Mouse (Mus musculus) embryonic facial prominence, embryonic 14.5 days (tissue): ENCODE results near the gene Hoxd13. TPM values are rescaled to one million over a fixed set of nuclear protein-coding genes. Genes with fewer than 3 reads are reported as not detected.

Experiments used
- ATAC-seq: fragments of 200-750 bp; cut with Nextera tagmentation; 2 replicates; pipeline ENCODE4 v1.8.0; 2017; ENCODE audit warnings: low read depth, moderate number of reproducible peaks, moderate TSS enrichment
- DNase-seq: peaks from one replicate; pipeline ENCODE4 v3.0.0-alpha.2; 2015; ENCODE audit warnings: low spot score
- H3K27ac ChIP-seq: fragments of 300-500 bp; sonication (generic); replicated peaks from 2 replicates; pipeline ENCODE4 v1.5.1; 2014; ENCODE audit warnings: low read depth, mild to moderate bottlenecking, low read length, moderate library complexity
- H3K27me3 ChIP-seq: fragments of 300-500 bp; sonication (generic); replicated peaks from 2 replicates; pipeline ENCODE4 v1.6.1; 2014; ENCODE audit warnings: low read length; ENCODE audit not compliant: control insufficient read depth, insufficient read depth
- H3K36me3 ChIP-seq: fragments of 300-500 bp; sonication (generic); 2 replicates; pipeline ENCODE4 v1.6.1; 2014; ENCODE audit warnings: low read length, mixed read lengths; ENCODE audit not compliant: control insufficient read depth, insufficient read depth
- H3K4me1 ChIP-seq: fragments of 300-500 bp; sonication (generic); 2 replicates; pipeline ENCODE4 v1.6.1; 2014; ENCODE audit warnings: antibody characterized with exemption, low read length; ENCODE audit not compliant: control insufficient read depth, insufficient read depth
- H3K4me2 ChIP-seq: fragments of 300-500 bp; sonication (generic); 2 replicates; pipeline ENCODE4 v1.6.1; 2014; ENCODE audit warnings: low read depth, mild to moderate bottlenecking, low read length, moderate library complexity, mixed read lengths
- H3K4me3 ChIP-seq: fragments of 300-500 bp; sonication (generic); 2 replicates; pipeline ENCODE4 v1.5.1; 2014; ENCODE audit warnings: low read depth, mild to moderate bottlenecking, low read length
- H3K9ac ChIP-seq: fragments of 300-500 bp; sonication (generic); 2 replicates; pipeline ENCODE4 v1.6.1; 2014; ENCODE audit warnings: low read depth, mild to moderate bottlenecking, low read length, moderate library complexity, mixed read lengths
- H3K9me3 ChIP-seq: fragments of 300-500 bp; sonication (generic); 2 replicates; pipeline ENCODE4 v1.6.1; 2016; ENCODE audit warnings: low read length; ENCODE audit not compliant: control insufficient read depth
- WGBS: fragments of 180-500 bp; shearing (Covaris S2); extraction: QIAGEN DNeasy Blood & Tissue Kit; methylation state at CpG from one replicate; pipeline ENCODE4 v1.1.7; 2014; 5-methylcytosine and 5-hydroxymethylcytosine counted together
- polyA plus RNA-seq: library from polyadenylated mRNA; unstranded; fragments of >200 nt; fragmentation: Nextera tagmentation; extraction: Ambion mirVana; gene quantifications from 2 replicates; pipeline ENCODE4 v1.2.1, GENCODE M21; 2014

The Hoxd13 gene
- polyA plus RNA-seq, 1 experiment from 2014 or later = not detected

GRCm38 (mm10) chr2:74703720-74704392 lies 35.7 kb downstream of the Hoxd13 start:
- ATAC-seq = no peak
- Histone ChIP-seq H3K27me3 (peaks cover 96% of the 10 kb centered on the region), H3K36me3 (no peaks in the 10 kb centered on the region), H3K27ac (no peak overlapping the region), H3K4me1 (peaks cover 12% of the 10 kb centered on the region; the same call in 1 of the 2 replicates), H3K9me3 (no peaks in the 10 kb centered on the region), H3K4me3 (0 out of 2 replicates have a peak overlapping the region, but pooled peaks have one; percentile 44), H3K4me2 (peak overlapping the region; percentile 4; the same call in 1 of the 2 replicates), H3K9ac (no peak overlapping the region)
- WGBS = 6% methylated on average over 25 of the region's 26 CpGs
- no peak for DNase-seq

DNA sequence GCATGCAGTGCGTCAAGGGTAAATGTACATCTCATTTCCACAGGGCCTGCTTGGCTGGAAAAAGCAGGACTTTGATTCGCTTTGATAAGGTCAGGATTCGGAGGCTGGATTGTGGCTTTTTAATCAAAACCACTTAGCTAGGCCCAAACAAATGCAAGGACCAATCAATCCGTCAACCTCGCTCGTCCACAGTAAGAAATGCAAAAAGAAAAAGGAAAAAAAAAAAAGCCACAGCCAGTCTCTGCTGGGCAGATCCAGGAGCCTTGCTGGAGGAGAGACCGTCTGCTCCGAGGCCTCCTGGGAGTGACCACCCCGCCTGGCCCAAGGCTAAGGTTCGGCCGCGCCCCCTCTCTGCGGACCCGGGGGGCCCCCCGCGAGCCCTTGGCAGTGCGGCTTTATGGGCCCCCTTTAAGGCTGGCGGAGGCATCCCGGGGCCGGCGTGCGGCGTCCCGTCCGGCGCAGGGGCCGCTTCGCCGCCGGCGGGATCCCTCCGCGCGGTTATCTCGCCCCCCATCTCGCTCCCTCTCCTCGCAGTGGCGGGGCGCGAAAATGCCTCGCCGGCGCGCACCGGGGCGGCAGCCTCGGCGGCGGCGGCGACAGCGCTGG lies 36.4 kb downstream of the Hoxd13 start, which contains the start of gene Hoxd8:
TSS of gene Hoxd8 (plus strand) at position 223 of the 606 bp plus-strand sequence.
- H3K9ac ChIP-seq = peak within 1 kb of the TSS; percentile 58
- H3K4me1 ChIP-seq = peaks cover 12% of the 10 kb centered on the region; the same call in 1 of the 2 replicates
- no peaks in the 10 kb centered on the region for H3K36me3 ChIP-seq
- DNase-seq (peak; percentile 55), ATAC-seq (no peak)
- no peaks in the 10 kb centered on the region for H3K9me3 ChIP-seq
- peak within 1 kb of the TSS; percentile 72 for H3K4me2 ChIP-seq
- peak within 1 kb of the TSS; percentile 44 for H3K4me3 ChIP-seq
- WGBS = 4% methylated on average over 9 of the region's 52 CpGs
- peaks cover 96% of the 10 kb centered on the region for H3K27me3 ChIP-seq
- 0 out of 2 replicates have a peak within 1 kb of the TSS, but pooled peaks have one; percentile 28 for H3K27ac ChIP-seq

DNA sequence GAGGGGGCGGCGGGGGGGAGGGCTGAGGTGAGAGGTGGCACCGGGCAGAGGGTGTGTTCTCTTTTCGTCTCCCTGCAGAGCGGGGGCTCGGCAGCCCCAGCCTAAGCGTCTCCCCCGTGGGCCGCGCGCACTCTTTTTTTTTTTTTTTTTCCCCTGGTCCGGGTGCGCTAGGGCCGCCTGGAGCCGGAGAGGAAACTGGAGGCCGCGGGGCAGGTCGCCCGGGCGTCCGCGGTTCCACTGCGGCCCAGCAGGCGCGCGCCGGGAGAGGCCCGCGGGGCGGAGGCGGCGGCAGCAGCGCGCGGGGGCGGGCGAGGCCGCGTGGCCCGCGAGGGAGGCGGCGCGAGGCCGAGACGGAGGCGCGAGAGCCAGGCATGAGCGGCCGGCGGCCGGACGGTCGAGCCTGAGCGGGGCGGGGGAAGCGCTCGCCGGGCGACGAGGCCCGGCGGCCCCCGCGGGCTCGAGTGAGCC lies 36.9 kb downstream of the Hoxd13 start:
- ATAC-seq = peak; percentile 22; the same call in 1 of the 2 replicates
- 0% methylated on average over 9 of the region's 66 CpGs for WGBS

GRCm38 (mm10) chr2:74705467-74706089 lies 37.5 kb downstream of the Hoxd13 start:
- H3K4me3 ChIP-seq = peak overlapping the region; percentile 44
- 0 out of 2 replicates have a peak, but pooled peaks have one; percentile 23 for ATAC-seq
- peak overlapping the region; percentile 58 for H3K9ac ChIP-seq
- no peaks in the 10 kb centered on the region for H3K36me3 ChIP-seq
- peaks cover 96% of the 10 kb centered on the region for H3K27me3 ChIP-seq
- under 1% methylated on average over 15 of the region's 85 CpGs for WGBS
- H3K9me3 ChIP-seq = no peaks in the 10 kb centered on the region
- peak overlapping the region; percentile 72 for H3K4me2 ChIP-seq
- peaks cover 12% of the 10 kb centered on the region; the same call in 1 of the 2 replicates for H3K4me1 ChIP-seq
- DNase-seq = no peak
- H3K27ac ChIP-seq = 0 out of 2 replicates have a peak overlapping the region, but pooled peaks have one; percentile 28

More for the DNA sequence above, 36.9 kb downstream of the Hoxd13 start:
- H3K4me2 ChIP-seq = peak overlapping the region; percentile 72
- H3K4me3 ChIP-seq = peak overlapping the region; percentile 44
- peak overlapping the region; percentile 58 for H3K9ac ChIP-seq
- peaks cover 12% of the 10 kb centered on the region; the same call in 1 of the 2 replicates for H3K4me1 ChIP-seq
- no peaks in the 10 kb centered on the region for H3K36me3 ChIP-seq
- H3K27me3 ChIP-seq = peaks cover 96% of the 10 kb centered on the region
- H3K9me3 ChIP-seq = no peaks in the 10 kb centered on the region
- DNase-seq = no peak
- H3K27ac ChIP-seq = 0 out of 2 replicates have a peak overlapping the region, but pooled peaks have one; percentile 28

- Histone ChIP-seq H3K9me3 (no peaks in the 10 kb centered on the region), H3K27me3 (peaks cover 96% of the 10 kb centered on the region), H3K4me2 (peak overlapping the region; percentile 11; the same call in 1 of the 2 replicates), H3K4me3 (peak overlapping the region; percentile 44), H3K9ac (no peak overlapping the region), H3K36me3 (no peaks in the 10 kb centered on the region), H3K27ac (no peak overlapping the region), H3K4me1 (peaks cover 12% of the 10 kb centered on the region; the same call in 1 of the 2 replicates)
- WGBS = 2% methylated on average over 13 of the region's 13 CpGs
- ATAC-seq (no peak), DNase-seq (no peak)
Measured at GRCm38 (mm10) chr2:74706393-74706960, 38.4 kb downstream of the Hoxd13 start.

- no peak overlapping the region for H3K4me2 ChIP-seq
- H3K9me3 ChIP-seq = no peaks in the 10 kb centered on the region
- 11% methylated on average over 7 of the region's 7 CpGs for WGBS
- H3K4me1 ChIP-seq = peaks cover 12% of the 10 kb centered on the region; the same call in 1 of the 2 replicates
- DNase-seq (no peak), ATAC-seq (no peak)
- H3K27me3 ChIP-seq = peaks cover 97% of the 10 kb centered on the region
- no peaks in the 10 kb centered on the region for H3K36me3 ChIP-seq
- no peak overlapping the region for H3K27ac ChIP-seq
- H3K9ac ChIP-seq = no peak overlapping the region
- no peak overlapping the region for H3K4me3 ChIP-seq
Measured at GRCm38 (mm10) chr2:74707599-74707998, 39.5 kb downstream of the Hoxd13 start.

DNA sequence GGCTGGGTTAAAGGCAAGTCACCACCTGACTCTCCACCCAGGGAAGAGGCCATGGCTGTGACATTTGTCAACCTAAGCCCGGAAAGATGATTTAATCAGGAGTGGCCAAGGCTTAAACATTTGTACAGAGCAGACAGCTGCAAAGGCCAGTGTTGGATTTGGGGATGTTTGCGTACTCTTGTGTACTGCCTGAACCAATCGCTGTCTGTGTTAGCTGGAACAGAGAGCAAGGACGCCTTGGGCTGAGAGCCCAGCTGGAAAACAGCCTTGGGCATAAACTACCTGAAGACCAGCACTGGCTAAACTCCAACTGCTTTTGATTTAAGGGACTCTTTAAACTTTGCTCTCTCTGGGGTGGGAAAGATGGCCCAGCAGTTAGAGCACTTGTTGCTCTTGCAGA lies 40.6 kb downstream of the Hoxd13 start:
- H3K27me3 ChIP-seq = peaks cover 97% of the 10 kb centered on the region
- H3K9ac ChIP-seq = no peak overlapping the region
- H3K27ac ChIP-seq = no peak overlapping the region
- no peak overlapping the region for H3K4me2 ChIP-seq
- DNase-seq (no peak), ATAC-seq (no peak)
- H3K4me3 ChIP-seq = no peak overlapping the region
- peaks cover 12% of the 10 kb centered on the region; the same call in 1 of the 2 replicates for H3K4me1 ChIP-seq
- H3K9me3 ChIP-seq = no peaks in the 10 kb centered on the region
- H3K36me3 ChIP-seq = no peaks in the 10 kb centered on the region
- 10% methylated on average over 4 of the region's 4 CpGs for WGBS
